Mouse (Mus musculus) cerebellum, adult 18-20 months (tissue): Measurements from ENCODE around the gene Syt17.

Source experiments
- DNase-seq, 2 experiments: peaks; one replicate each; pipeline ENCODE4 v3.0.0; 2021

Gene Syt17

GRCm38 (mm10) chr7:118448134-118448967 lies at the start of gene Syt17:
Syt17 (minus strand) TSS chr7:118448222.
- DNase-seq = peak; percentile 35 to 54

- DNase-seq = no peak
These were observed 47.0 kb upstream of the Syt17 start for GRCm38 (mm10) chr7:118494892-118495579.

- no peak for DNase-seq
These were observed 45.9 kb upstream of the Syt17 start for GRCm38 (mm10) chr7:118493892-118494291.

GRCm38 (mm10) chr7:118491431-118492147 lies 43.6 kb upstream of the Syt17 start, which contains the start of gene Itpripl2:
Itpripl2 (minus strand) TSS chr7:118491975.
- no peak for DNase-seq

- DNase-seq = no peak
These were observed 42.8 kb upstream of the Syt17 start for GRCm38 (mm10) chr7:118490666-118491430.

- no peak for DNase-seq
These were observed 42.0 kb upstream of the Syt17 start for GRCm38 (mm10) chr7:118489706-118490665.

- no peak for DNase-seq
These were observed 40.1 kb upstream of the Syt17 start for GRCm38 (mm10) chr7:118488060-118488664.

GRCm38 (mm10) chr7:118486917-118487316 lies 38.9 kb upstream of the Syt17 start:
- DNase-seq = no peak

GRCm38 (mm10) chr7:118483996-118484395 lies 36.0 kb upstream of the Syt17 start:
- no peak for DNase-seq

GRCm38 (mm10) chr7:118482001-118482400 lies 34.0 kb upstream of the Syt17 start:
- DNase-seq = no peak

GRCm38 (mm10) chr7:118481047-118481810 lies 33.2 kb upstream of the Syt17 start:
- no peak for DNase-seq

GRCm38 (mm10) chr7:118480160-118480709 lies 32.2 kb upstream of the Syt17 start:
- no peak for DNase-seq

- no peak for DNase-seq
These were observed 30.9 kb upstream of the Syt17 start for GRCm38 (mm10) chr7:118478835-118479312.

- no peak for DNase-seq
These were observed 28.4 kb upstream of the Syt17 start for GRCm38 (mm10) chr7:118476428-118476827.

- DNase-seq = no peak
These were observed 27.1 kb upstream of the Syt17 start for GRCm38 (mm10) chr7:118475008-118475705.

GRCm38 (mm10) chr7:118472886-118473285 lies 24.9 kb upstream of the Syt17 start:
- DNase-seq = no peak

GRCm38 (mm10) chr7:118468060-118468459 lies 20.0 kb upstream of the Syt17 start:
- no peak for DNase-seq

- no peak for DNase-seq
These were observed 16.4 kb upstream of the Syt17 start for GRCm38 (mm10) chr7:118464432-118464831.
